Mouse (Mus musculus): ENCODE results near the gene Cox15.

DNA sequence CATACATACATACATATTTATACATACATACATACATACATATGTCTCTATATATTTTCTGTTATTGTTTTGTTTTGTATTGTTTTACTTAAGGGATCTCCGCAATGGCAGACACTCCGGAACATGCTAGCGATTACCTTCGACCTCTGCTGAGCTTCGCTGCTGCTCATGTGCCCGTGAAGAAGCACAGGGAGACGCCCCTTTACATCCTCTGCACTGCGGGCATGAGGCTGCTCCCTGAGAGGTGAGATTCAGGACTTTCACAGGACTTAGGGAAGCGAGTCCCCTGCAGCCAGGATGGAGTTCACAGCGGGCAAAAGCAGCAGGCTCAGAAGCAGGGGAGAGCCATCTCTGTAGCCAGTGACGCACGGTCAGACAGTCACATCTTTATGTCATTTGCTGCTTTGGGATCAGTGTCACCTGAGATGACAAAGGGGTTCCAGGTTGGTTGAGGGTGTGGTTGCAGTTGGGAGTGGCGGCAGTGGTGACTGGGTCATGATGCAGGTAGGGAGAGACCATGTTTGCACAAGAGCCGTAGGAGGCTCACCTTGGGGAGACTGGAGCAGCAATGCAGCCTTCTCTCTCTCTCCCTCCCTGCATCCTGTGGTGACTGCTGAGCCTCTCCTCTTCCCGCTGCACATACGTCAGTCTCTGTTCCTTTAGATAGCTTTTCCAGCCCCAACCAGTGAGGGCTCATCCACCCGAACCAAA lies 47.9 kb downstream of the Cox15 start:
- TF ChIP-seq CTCF (IDR thresholded peaks at IDR 0.05) (no peak), EP300 (IDR thresholded peaks at IDR 0.05) (no peak)

All from lung, postnatal 0 days (tissue).